Mouse (Mus musculus) kidney, postnatal 0 days (tissue): ENCODE results near the gene Cyb561d1. TPM values are rescaled to one million over a fixed set of nuclear protein-coding genes. Genes with fewer than 3 reads are reported as not detected.

Experiments used
- ATAC-seq: fragments of 200-750 bp; cut with Nextera tagmentation; replicated peaks from 2 replicates; pipeline ENCODE4 v1.8.0; 2017; ENCODE audit warnings: low read depth, moderate number of reproducible peaks, moderate TSS enrichment, moderate library complexity; ENCODE audit not compliant: low FRiP score
- DNase-seq: peaks from one replicate; pipeline ENCODE4 v3.0.0-alpha.2; 2016; ENCODE audit warnings: low spot score
- H3K27ac ChIP-seq: fragments of 300-500 bp; sonication (generic); 2 replicates; pipeline ENCODE4 v1.5.1; 2014; ENCODE audit warnings: mild to moderate bottlenecking
- H3K27me3 ChIP-seq: fragments of 300-500 bp; sonication (generic); 2 replicates; pipeline ENCODE4 v1.6.1; 2014; ENCODE audit warnings: low read length, mixed read lengths; ENCODE audit not compliant: insufficient read depth
- H3K36me3 ChIP-seq: fragments of 300-500 bp; sonication (generic); 2 replicates; pipeline ENCODE4 v1.6.1; 2014; ENCODE audit warnings: low read length, mixed read lengths; ENCODE audit not compliant: insufficient read depth
- H3K4me1 ChIP-seq: fragments of 300-500 bp; sonication (generic); replicated peaks from 2 replicates; pipeline ENCODE4 v1.6.1; 2014; ENCODE audit warnings: antibody characterized with exemption, low read length, mixed read lengths; ENCODE audit not compliant: insufficient read depth
- H3K4me2 ChIP-seq: fragments of 300-500 bp; sonication (generic); 2 replicates; pipeline ENCODE4 v1.6.1; 2014; ENCODE audit warnings: mild to moderate bottlenecking, low read length, moderate library complexity, mixed read lengths
- H3K4me3 ChIP-seq: fragments of 300-500 bp; sonication (generic); replicated peaks from 2 replicates; pipeline ENCODE4 v1.5.1; 2014; ENCODE audit warnings: low read depth, low read length
- H3K9ac ChIP-seq: fragments of 300-500 bp; sonication (generic); 2 replicates; pipeline ENCODE4 v1.6.1; 2014; ENCODE audit warnings: low read depth, low read length
- H3K9me3 ChIP-seq: fragments of 300-500 bp; sonication (generic); replicated peaks from 2 replicates; pipeline ENCODE4 v1.6.1; 2016; ENCODE audit warnings: low read length, inconsistent platforms, mixed read lengths
- CTCF ChIP-seq: IDR thresholded peaks from 2 replicates; pipeline ENCODE4 v1.5.1; 2016; ENCODE audit warnings: antibody characterized with exemption, low read depth, mild to moderate bottlenecking, moderate library complexity
- WGBS: fragments of 180-500 bp; shearing (Covaris S2); extraction: QIAGEN DNeasy Blood & Tissue Kit; methylation state at CpG from one replicate; pipeline ENCODE4 v1.1.7; 2014; 5-methylcytosine and 5-hydroxymethylcytosine counted together
- polyA plus RNA-seq: library from polyadenylated mRNA; unstranded; fragments of >200 nt; fragmentation: Nextera tagmentation; extraction: Ambion mirVana; gene quantifications from 2 replicates; pipeline ENCODE4 v1.2.1, GENCODE M21; 2015

Gene Cyb561d1
- polyA plus RNA-seq, 1 experiment from 2014 or later: 3.4 TPM

- H3K9me3 ChIP-seq: no peaks in the 10 kb centered on the region
- H3K27ac ChIP-seq: no peak overlapping the region
- no peak; the same call in 1 of the 2 replicates for ATAC-seq
- 0 out of 2 replicates have a peak, but pooled peaks cover 3% of the 10 kb centered on the region for H3K4me1 ChIP-seq
- H3K4me3 ChIP-seq: no peak overlapping the region
- H3K36me3 ChIP-seq: no peaks in the 10 kb centered on the region
- peak; percentile 42 for DNase-seq
- H3K9ac ChIP-seq: no peak overlapping the region
- peak overlapping the region; percentile 21 for H3K4me2 ChIP-seq
- no peak for TF ChIP-seq CTCF
- WGBS: 17% methylated on average over 14 of the region's 14 CpGs
- no peaks in the 10 kb centered on the region for H3K27me3 ChIP-seq
Observed at GRCm38 (mm10) chr3:108174672-108175531, 26.1 kb downstream of the Cyb561d1 start.

GRCm38 (mm10) chr3:108169199-108169598 is 31.8 kb downstream of the Cyb561d1 start:
- WGBS: 45% methylated on average over 3 of the region's 3 CpGs
- Histone ChIP-seq H3K9me3 (no peaks in the 10 kb centered on the region), H3K27me3 (no peaks in the 10 kb centered on the region), H3K9ac (no peak overlapping the region), H3K4me1 (peaks cover 8% of the 10 kb centered on the region; the same call in 1 of the 2 replicates), H3K4me3 (no peak overlapping the region), H3K27ac (no peak overlapping the region), H3K36me3 (no peaks in the 10 kb centered on the region), H3K4me2 (no peak overlapping the region)
- ATAC-seq (no peak), DNase-seq (no peak)
- no peak for TF ChIP-seq CTCF

DNA sequence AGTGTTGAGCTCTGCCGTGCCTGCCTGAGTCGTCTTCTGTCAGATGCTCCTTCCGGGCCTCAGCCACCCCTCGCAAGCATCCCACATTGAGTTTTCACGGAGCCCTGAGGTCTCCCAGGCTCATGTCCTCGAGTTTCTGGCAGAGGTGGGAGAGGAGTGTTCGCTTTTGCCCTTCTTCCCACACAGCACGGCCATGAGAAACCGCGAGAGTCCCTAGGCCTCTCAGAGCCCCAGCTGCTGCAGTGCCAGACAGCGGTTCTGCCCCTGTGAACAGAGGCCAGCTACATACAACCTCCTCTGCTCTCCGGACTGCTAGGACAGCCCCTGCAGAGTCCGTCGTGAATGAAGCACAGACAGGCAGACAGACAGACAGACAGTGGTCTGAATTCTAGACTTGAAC is 33.5 kb downstream of the Cyb561d1 start:
- no peak for TF ChIP-seq CTCF
- no peak overlapping the region for H3K9ac ChIP-seq
- H3K4me3 ChIP-seq: no peak overlapping the region
- ATAC-seq (peak; percentile 49; the same call in 1 of the 2 replicates), DNase-seq (no peak)
- H3K27me3 ChIP-seq: no peaks in the 10 kb centered on the region
- H3K36me3 ChIP-seq: no peaks in the 10 kb centered on the region
- no peak overlapping the region for H3K27ac ChIP-seq
- no peak overlapping the region for H3K4me2 ChIP-seq
- H3K4me1 ChIP-seq: peaks cover 8% of the 10 kb centered on the region; the same call in 1 of the 2 replicates
- WGBS: 21% methylated on average over 14 of the region's 14 CpGs
- H3K9me3 ChIP-seq: no peaks in the 10 kb centered on the region

DNA sequence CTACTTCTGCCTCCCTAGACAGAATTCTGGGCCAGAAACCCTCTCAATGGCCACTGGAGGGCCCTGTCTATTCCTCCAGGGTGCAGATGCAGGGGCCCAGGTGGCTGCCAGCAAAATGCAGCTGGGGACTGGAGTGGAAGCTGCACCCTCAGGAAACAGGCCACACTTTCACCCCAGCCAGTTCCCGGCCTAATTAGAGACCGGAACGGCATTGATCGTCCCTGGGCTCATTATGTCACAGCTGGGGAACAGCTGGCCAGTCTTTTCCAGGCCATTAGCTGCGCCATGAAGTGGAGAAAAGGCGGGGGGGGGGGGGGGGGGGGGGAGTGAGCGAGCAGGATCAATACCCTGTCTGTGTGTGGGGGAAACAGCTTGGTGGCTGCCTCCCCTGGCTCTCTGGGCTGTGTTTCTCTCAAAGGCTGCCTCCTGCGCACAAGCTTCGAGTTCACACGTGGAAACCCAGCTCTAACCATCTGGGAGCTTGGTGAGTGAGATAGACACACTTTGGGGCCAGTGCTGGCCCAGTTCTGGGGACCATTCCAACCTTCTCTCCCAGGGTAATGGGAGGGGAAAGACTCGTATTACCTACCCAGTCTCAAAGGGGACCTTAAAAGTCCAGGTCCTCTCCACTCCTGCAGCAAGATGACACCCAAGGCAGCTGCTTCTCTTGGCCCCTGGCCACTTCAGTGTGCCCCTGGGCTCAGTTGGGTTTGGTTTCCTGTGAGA is 34.4 kb downstream of the Cyb561d1 start:
- Histone ChIP-seq H3K9ac (no peak overlapping the region), H3K4me1 (peaks cover 8% of the 10 kb centered on the region; the same call in 1 of the 2 replicates), H3K27me3 (no peaks in the 10 kb centered on the region), H3K4me2 (no peak overlapping the region), H3K36me3 (no peaks in the 10 kb centered on the region), H3K27ac (0 out of 2 replicates have a peak overlapping the region, but pooled peaks have one; percentile 2), H3K4me3 (no peak overlapping the region), H3K9me3 (no peaks in the 10 kb centered on the region)
- peak; percentile 57 for TF ChIP-seq CTCF
- WGBS: 15% methylated on average over 9 of the region's 11 CpGs
- ATAC-seq: peak; percentile 70
- peak; percentile 82 for DNase-seq

DNA sequence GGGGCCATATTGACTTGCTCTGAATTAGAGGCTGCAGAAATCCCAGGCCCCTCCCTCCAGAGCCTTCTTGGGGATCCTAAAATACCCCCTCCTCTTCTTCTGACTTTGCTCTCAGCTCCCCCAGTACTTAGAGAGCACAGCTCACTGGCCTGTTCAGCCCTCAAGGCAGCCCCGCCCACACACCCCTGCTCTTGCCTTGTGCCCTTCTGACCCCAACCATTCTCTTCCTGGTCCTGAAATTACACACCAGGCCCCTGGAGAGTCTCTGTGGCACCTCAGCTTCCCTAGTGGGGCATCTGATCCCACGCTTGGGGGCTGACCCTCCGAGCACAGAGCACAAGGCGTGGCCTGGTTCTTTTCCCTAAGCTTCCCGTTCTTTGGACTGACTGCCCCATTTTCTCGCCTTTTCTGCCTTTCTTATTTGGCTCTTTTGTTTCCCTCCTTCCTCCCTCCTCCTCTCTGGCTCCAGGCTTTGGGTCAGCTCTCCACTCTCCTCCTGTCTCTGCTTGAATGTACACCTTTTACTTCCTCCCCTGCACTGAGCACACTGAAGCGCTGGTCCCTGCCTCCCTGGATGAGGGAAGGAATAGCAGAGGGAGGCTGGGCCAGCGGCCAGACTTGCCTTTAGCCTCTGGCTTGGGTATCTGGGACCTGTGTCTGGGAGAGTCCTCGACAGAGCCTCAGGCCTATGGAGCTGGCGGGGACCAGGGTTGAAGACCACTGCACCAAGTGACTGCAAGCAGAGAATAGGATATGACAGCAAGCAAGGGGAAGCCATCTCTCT is 35.3 kb downstream of the Cyb561d1 start:
- no peak overlapping the region for H3K4me2 ChIP-seq
- peaks cover 8% of the 10 kb centered on the region; the same call in 1 of the 2 replicates for H3K4me1 ChIP-seq
- ATAC-seq (peak; percentile 18; the same call in 1 of the 2 replicates), DNase-seq (no peak)
- no peak for TF ChIP-seq CTCF
- H3K9ac ChIP-seq: no peak overlapping the region
- H3K36me3 ChIP-seq: no peaks in the 10 kb centered on the region
- 22% methylated on average over 10 of the region's 10 CpGs for WGBS
- no peak overlapping the region for H3K27ac ChIP-seq
- no peaks in the 10 kb centered on the region for H3K9me3 ChIP-seq
- H3K27me3 ChIP-seq: no peaks in the 10 kb centered on the region
- no peak overlapping the region for H3K4me3 ChIP-seq

GRCm38 (mm10) chr3:108164807-108165206 is 36.2 kb downstream of the Cyb561d1 start:
- DNase-seq (peak; percentile 85), ATAC-seq (peak; percentile 34; the same call in 1 of the 2 replicates)
- Histone ChIP-seq H3K36me3 (no peaks in the 10 kb centered on the region), H3K9me3 (no peaks in the 10 kb centered on the region), H3K4me2 (peak overlapping the region; percentile 43), H3K4me1 (peaks cover 8% of the 10 kb centered on the region; the same call in 1 of the 2 replicates), H3K27me3 (no peaks in the 10 kb centered on the region), H3K27ac (no peak overlapping the region), H3K9ac (no peak overlapping the region), H3K4me3 (0 out of 2 replicates have a peak overlapping the region, but pooled peaks have one; percentile 5)
- 13% methylated on average over 9 of the region's 9 CpGs for WGBS
- peak; percentile 99 for TF ChIP-seq CTCF
